Mouse (Mus musculus): ENCODE results near the gene Oas1c. TPM values are rescaled to one million over a fixed set of nuclear protein-coding genes. Genes with fewer than 3 reads are reported as not detected.

The Oas1c gene
- polyA plus RNA-seq, 2 experiments: 0.08 to 0.21 TPM

- Histone ChIP-seq H3K36me3 (replicated peaks; ENCODE audit: control insufficient read depth, insufficient read depth, low read depth) (no peaks in the 10 kb centered on the region), H3K4me3 (ENCODE audit: insufficient read depth in 1 of 2, low read depth in 2 of 2, low read length in 2 of 2) (no peak overlapping the region), H3K4me1 (replicated peaks; ENCODE audit: control insufficient read depth in 2 of 2, insufficient read depth in 2 of 2, low read length in 1 of 2) (no peaks in the 10 kb centered on the region), H3K27ac (no peak overlapping the region), H3K4me2 (ENCODE audit: low read depth) (no peak overlapping the region), H3K27me3 (ENCODE audit: control insufficient read depth, insufficient read depth, low read length) (no peaks in the 10 kb centered on the region), H3K9ac (replicated peaks) (no peak overlapping the region), H3K9me3 (ENCODE audit: control insufficient read depth, low read length) (no peaks in the 10 kb centered on the region)
- TF ChIP-seq CTCF (IDR thresholded peaks at IDR 0.05; ENCODE audit: low read depth) (no peak), EP300 (IDR thresholded peaks at IDR 0.05; ENCODE audit: low read depth) (no peak)
- 60% methylated on average over 3 of the region's 3 CpGs for WGBS (ENCODE audit: insufficient replicate concordance)
- no peak for ATAC-seq (ENCODE audit: insufficient read depth)
- DNase-seq (ENCODE audit: low read depth in 3 of 3, low spot score in 3 of 3): no peak
Measured at GRCm38 (mm10) chr5:120844713-120845112, 32.4 kb upstream of the Oas1c start.

GRCm38 (mm10) chr5:120836731-120837585 is 24.6 kb upstream of the Oas1c start:
- Histone ChIP-seq H3K4me3 (ENCODE audit: insufficient read depth in 1 of 2, low read depth in 2 of 2, low read length in 2 of 2) (no peak overlapping the region), H3K27ac (no peak overlapping the region), H3K4me2 (ENCODE audit: low read depth) (no peak overlapping the region), H3K9me3 (ENCODE audit: control insufficient read depth, low read length) (no peaks in the 10 kb centered on the region), H3K36me3 (replicated peaks; ENCODE audit: control insufficient read depth, insufficient read depth, low read depth) (no peaks in the 10 kb centered on the region), H3K4me1 (replicated peaks; ENCODE audit: control insufficient read depth in 2 of 2, insufficient read depth in 2 of 2, low read length in 1 of 2) (no peaks in the 10 kb centered on the region), H3K9ac (replicated peaks) (no peak overlapping the region), H3K27me3 (ENCODE audit: control insufficient read depth, insufficient read depth, low read length) (peaks cover 6% of the 10 kb centered on the region)
- TF ChIP-seq EP300 (IDR thresholded peaks at IDR 0.05; ENCODE audit: low read depth): no peak
- TF ChIP-seq CTCF (IDR thresholded peaks at IDR 0.05; ENCODE audit: low read depth): peak; percentile 81
- WGBS (ENCODE audit: insufficient replicate concordance): 8% methylated on average over 8 of the region's 8 CpGs
- ATAC-seq (ENCODE audit: insufficient read depth) (no peak), DNase-seq (ENCODE audit: low read depth in 3 of 3, low spot score in 3 of 3) (peak in 1 of 3 experiments; percentile 14)

GRCm38 (mm10) chr5:120833335-120834280 is 21.3 kb upstream of the Oas1c start:
- ATAC-seq (ENCODE audit: insufficient read depth) (no peak), DNase-seq (ENCODE audit: low read depth in 3 of 3, low spot score in 3 of 3) (no peak)
- 12% methylated on average over 17 of the region's 17 CpGs for WGBS (ENCODE audit: insufficient replicate concordance)
- Histone ChIP-seq H3K9me3 (ENCODE audit: control insufficient read depth, low read length) (no peaks in the 10 kb centered on the region), H3K9ac (replicated peaks) (no peak overlapping the region), H3K27me3 (ENCODE audit: control insufficient read depth, insufficient read depth, low read length) (peaks cover 6% of the 10 kb centered on the region), H3K27ac (no peak overlapping the region), H3K4me2 (ENCODE audit: low read depth) (no peak overlapping the region), H3K36me3 (replicated peaks; ENCODE audit: control insufficient read depth, insufficient read depth, low read depth) (no peaks in the 10 kb centered on the region), H3K4me3 (ENCODE audit: insufficient read depth in 1 of 2, low read depth in 2 of 2, low read length in 2 of 2) (no peak overlapping the region), H3K4me1 (replicated peaks; ENCODE audit: control insufficient read depth in 2 of 2, insufficient read depth in 2 of 2, low read length in 1 of 2) (no peaks in the 10 kb centered on the region)
- TF ChIP-seq EP300 (IDR thresholded peaks at IDR 0.05; ENCODE audit: low read depth) (no peak), CTCF (IDR thresholded peaks at IDR 0.05; ENCODE audit: low read depth) (no peak)

- Histone ChIP-seq H3K27me3 (ENCODE audit: control insufficient read depth, insufficient read depth, low read length) (peaks cover 6% of the 10 kb centered on the region), H3K27ac (no peak overlapping the region), H3K4me1 (replicated peaks; ENCODE audit: control insufficient read depth in 2 of 2, insufficient read depth in 2 of 2, low read length in 1 of 2) (no peaks in the 10 kb centered on the region), H3K9me3 (ENCODE audit: control insufficient read depth, low read length) (no peaks in the 10 kb centered on the region), H3K4me3 (ENCODE audit: insufficient read depth in 1 of 2, low read depth in 2 of 2, low read length in 2 of 2) (no peak overlapping the region), H3K36me3 (replicated peaks; ENCODE audit: control insufficient read depth, insufficient read depth, low read depth) (no peaks in the 10 kb centered on the region), H3K4me2 (ENCODE audit: low read depth) (no peak overlapping the region), H3K9ac (replicated peaks) (no peak overlapping the region)
- TF ChIP-seq EP300 (IDR thresholded peaks at IDR 0.05; ENCODE audit: low read depth) (no peak), CTCF (IDR thresholded peaks at IDR 0.05; ENCODE audit: low read depth) (no peak)
- 47% methylated on average over 4 of the region's 4 CpGs for WGBS (ENCODE audit: insufficient replicate concordance)
- ATAC-seq (ENCODE audit: insufficient read depth) (no peak), DNase-seq (ENCODE audit: low read depth in 3 of 3, low spot score in 3 of 3) (no peak)
Measured at GRCm38 (mm10) chr5:120831031-120831430, 18.7 kb upstream of the Oas1c start.

GRCm38 (mm10) chr5:120818999-120819398 is 6.7 kb upstream of the Oas1c start:
- TF ChIP-seq EP300 (IDR thresholded peaks at IDR 0.05; ENCODE audit: low read depth) (no peak), CTCF (IDR thresholded peaks at IDR 0.05; ENCODE audit: low read depth) (no peak)
- Histone ChIP-seq H3K27me3 (ENCODE audit: control insufficient read depth, insufficient read depth, low read length) (no peaks in the 10 kb centered on the region), H3K4me2 (ENCODE audit: low read depth) (no peak overlapping the region), H3K9ac (replicated peaks) (no peak overlapping the region), H3K4me1 (replicated peaks; ENCODE audit: control insufficient read depth in 2 of 2, insufficient read depth in 2 of 2, low read length in 1 of 2) (no peaks in the 10 kb centered on the region), H3K36me3 (replicated peaks; ENCODE audit: control insufficient read depth, insufficient read depth, low read depth) (no peaks in the 10 kb centered on the region), H3K27ac (no peak overlapping the region), H3K4me3 (ENCODE audit: insufficient read depth in 1 of 2, low read depth in 2 of 2, low read length in 2 of 2) (no peak overlapping the region), H3K9me3 (ENCODE audit: control insufficient read depth, low read length) (no peaks in the 10 kb centered on the region)
- ATAC-seq (ENCODE audit: insufficient read depth) (no peak), DNase-seq (ENCODE audit: low read depth in 3 of 3, low spot score in 3 of 3) (no peak)
